Mouse (Mus musculus) midbrain, embryonic 11.5 days (tissue): ENCODE data around the gene Cd320. TPM values are rescaled to one million over a fixed set of nuclear protein-coding genes. Genes with fewer than 3 reads are reported as not detected.

ENCODE experiments used
- microRNA-seq: library from miRNA; unstranded; fragments of <30 nt; microRNA quantifications from one replicate; pipeline ENCODE4, GENCODE M21; 2017
- polyA plus RNA-seq: library from polyadenylated mRNA; unstranded; fragments of >200 nt; fragmentation: Nextera tagmentation; extraction: Ambion mirVana; gene quantifications from 2 replicates; pipeline ENCODE4 v1.2.1, GENCODE M21; 2014

The Cd320 gene
- polyA plus RNA-seq, 1 experiment from 2014 or later: 70.5 TPM

Small RNAs within 50 kb of the gene (microRNA-seq; reads per million reads assigned to microRNA genes)
- not detected for gene Gm27740

Other genes starting within 250 kb of the Cd320 start
- 62.5 and 68.0 TPM in 2 replicates for gene Zfp414, start 214.0 kb upstream of the Cd320 start, polyA plus RNA-seq
- 0.21 and 0.93 TPM in 2 replicates for gene Pram1, start 205.0 kb upstream of the Cd320 start, polyA plus RNA-seq
- 581 and 639 TPM in 2 replicates for gene Hnrnpm, start 156.2 kb upstream of the Cd320 start, polyA plus RNA-seq
- 37.3 and 39.0 TPM in 2 replicates for gene March2, start 124.4 kb upstream of the Cd320 start, polyA plus RNA-seq
- 295 and 314 TPM in 2 replicates for gene Rab11b, start 82.6 kb upstream of the Cd320 start, polyA plus RNA-seq
- gene Angptl4, start 61.3 kb upstream of the Cd320 start, polyA plus RNA-seq: 20.6 and 21.4 TPM in 2 replicates
- 18.3 and 23.9 TPM in 2 replicates for gene Kank3, start 32.6 kb upstream of the Cd320 start, polyA plus RNA-seq
- gene Rps28, start 18.5 kb upstream of the Cd320 start, polyA plus RNA-seq: 748 and 845 TPM in 2 replicates
- gene Ndufa7, start 18.5 kb upstream of the Cd320 start, polyA plus RNA-seq: 408 and 456 TPM in 2 replicates
- gene Gm7029, start 30.7 kb downstream of the Cd320 start, polyA plus RNA-seq: not detected in 2 replicates
- 8.1 and 11.4 TPM in 2 replicates for gene Kifc1, start 47.6 kb downstream of the Cd320 start, polyA plus RNA-seq
- 0.22 TPM in 1 of 2 replicates, not detected in the other for gene Platr17, start 62.0 kb downstream of the Cd320 start, polyA plus RNA-seq
- 59.5 and 60.4 TPM in 2 replicates for gene Daxx, start 66.3 kb downstream of the Cd320 start, polyA plus RNA-seq
- 13.6 and 14.8 TPM in 2 replicates for gene Tapbp, start 72.8 kb downstream of the Cd320 start, polyA plus RNA-seq
- 8.0 and 9.4 TPM in 2 replicates for gene Zbtb22, start 72.8 kb downstream of the Cd320 start, polyA plus RNA-seq
- 29.3 and 33.6 TPM in 2 replicates for gene Rgl2, start 86.5 kb downstream of the Cd320 start, polyA plus RNA-seq
- 206 and 208 TPM in 2 replicates for gene Pfdn6, start 97.3 kb downstream of the Cd320 start, polyA plus RNA-seq
- gene Wdr46, start 97.6 kb downstream of the Cd320 start, polyA plus RNA-seq: 27.4 and 28.9 TPM in 2 replicates
- 3.4 and 4.2 TPM in 2 replicates for gene B3galt4, start 108.4 kb downstream of the Cd320 start, polyA plus RNA-seq
- 36.3 and 36.5 TPM in 2 replicates for gene Vps52, start 112.7 kb downstream of the Cd320 start, polyA plus RNA-seq
- 1,159 and 1,302 TPM in 2 replicates for gene Rps18, start 112.9 kb downstream of the Cd320 start, polyA plus RNA-seq
- 30.0 and 37.2 TPM in 2 replicates for gene H2-K1, start 157.3 kb downstream of the Cd320 start, polyA plus RNA-seq
- gene Ring1, start 181.6 kb downstream of the Cd320 start, polyA plus RNA-seq: 5.5 and 7.1 TPM in 2 replicates
- gene H2-Ke6, start 185.0 kb downstream of the Cd320 start, polyA plus RNA-seq: 95.4 and 99.0 TPM in 2 replicates
- gene Slc39a7, start 188.6 kb downstream of the Cd320 start, polyA plus RNA-seq: 85.1 and 97.4 TPM in 2 replicates
- gene Rxrb, start 188.7 kb downstream of the Cd320 start, polyA plus RNA-seq: 17.2 and 17.9 TPM in 2 replicates
- gene Col11a2, start 196.3 kb downstream of the Cd320 start, polyA plus RNA-seq: 0.52 and 1.4 TPM in 2 replicates
- gene H2-Oa, start 249.2 kb downstream of the Cd320 start, polyA plus RNA-seq: 0.19 and 0.33 TPM in 2 replicates